Mouse (Mus musculus): Measurements from ENCODE around the gene Padi3.

The Padi3 gene

DNA sequence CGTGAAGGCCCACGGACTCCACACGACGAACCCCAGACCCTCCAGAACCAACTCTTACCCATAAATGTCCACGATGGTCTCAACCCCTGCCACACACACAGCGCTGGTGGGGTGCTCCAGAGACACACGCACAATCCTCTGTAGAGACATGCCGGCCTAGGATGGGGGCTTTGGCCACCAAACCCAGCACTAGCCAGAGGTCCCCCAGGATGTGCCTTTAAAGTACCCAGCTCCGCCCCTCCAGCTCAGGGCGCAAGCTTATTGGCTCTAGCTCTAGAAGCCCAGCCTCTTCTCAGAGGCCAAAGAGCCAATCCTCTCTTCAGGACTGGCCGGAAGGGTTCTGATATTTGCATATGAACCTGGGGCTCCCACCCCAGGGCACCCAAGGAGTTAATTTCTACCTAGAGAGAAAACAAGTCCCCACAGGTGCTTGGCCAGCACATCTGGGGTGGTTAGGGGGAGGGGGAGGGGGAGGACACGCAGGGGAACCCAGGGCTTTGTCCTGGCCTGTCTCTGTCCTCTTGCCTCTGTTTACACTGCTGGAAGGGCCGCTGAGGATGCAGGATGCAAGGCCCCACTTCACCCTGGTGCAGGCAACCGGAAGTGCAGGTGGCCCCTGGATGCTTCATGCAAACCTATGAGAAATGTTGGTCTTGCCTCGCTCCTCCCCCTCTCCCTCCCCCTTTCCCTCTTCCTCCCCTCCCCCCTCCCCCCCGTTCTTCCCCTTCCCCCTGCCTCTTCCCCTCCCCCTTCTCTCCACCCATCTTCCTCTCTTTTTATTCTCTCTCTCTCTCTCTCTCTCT, at the start of gene Padi3:
TSS of gene Padi3 (minus strand) at position 191 of the 803 bp plus-strand sequence.
- in situ Hi-C loops (cut with MboI, MseI), result no loop called here

DNA sequence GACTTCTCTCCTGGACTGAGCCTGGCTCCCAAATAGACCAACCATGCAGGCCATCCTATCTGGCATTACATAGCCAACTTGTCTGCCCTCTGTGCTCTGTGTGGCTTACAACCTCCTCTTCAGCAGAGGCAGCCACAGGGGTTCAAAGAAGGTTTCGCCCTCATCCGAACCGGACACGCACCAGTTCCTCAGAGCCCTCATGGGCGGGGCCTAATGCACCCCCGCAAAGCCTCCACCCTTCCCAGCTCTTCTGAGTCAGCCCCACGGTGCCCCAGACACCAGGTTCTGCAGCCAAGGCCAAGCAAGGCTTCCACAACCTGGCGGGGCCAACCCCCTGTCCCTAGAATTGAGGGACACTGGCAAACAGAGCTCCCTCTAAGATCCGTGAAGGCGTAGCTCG, 48.8 kb upstream of the Padi3 start:
- in situ Hi-C loops (cut with MboI, MseI), result no loop called here

DNA sequence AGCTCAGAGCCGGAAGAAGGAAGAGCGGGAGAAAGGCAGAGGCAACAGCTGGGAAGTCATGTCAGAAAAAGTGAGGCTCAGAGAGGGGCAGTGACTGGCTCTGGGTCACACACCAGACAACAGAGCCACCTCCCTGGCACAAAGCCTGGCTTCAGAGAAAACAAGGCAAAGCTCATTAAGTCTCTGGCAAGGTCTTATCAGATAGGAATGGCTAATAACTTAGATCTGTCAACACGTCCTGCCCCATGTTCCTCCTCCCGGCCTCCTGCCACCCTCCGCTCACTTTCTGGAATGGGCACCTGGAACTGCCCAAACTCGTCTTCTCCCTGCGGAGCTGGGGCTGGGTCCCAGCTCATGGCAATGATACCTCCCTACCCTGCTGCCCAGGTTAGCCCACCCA, 47.4 kb upstream of the Padi3 start:
- in situ Hi-C loops (cut with MboI, MseI), result no loop called here

DNA sequence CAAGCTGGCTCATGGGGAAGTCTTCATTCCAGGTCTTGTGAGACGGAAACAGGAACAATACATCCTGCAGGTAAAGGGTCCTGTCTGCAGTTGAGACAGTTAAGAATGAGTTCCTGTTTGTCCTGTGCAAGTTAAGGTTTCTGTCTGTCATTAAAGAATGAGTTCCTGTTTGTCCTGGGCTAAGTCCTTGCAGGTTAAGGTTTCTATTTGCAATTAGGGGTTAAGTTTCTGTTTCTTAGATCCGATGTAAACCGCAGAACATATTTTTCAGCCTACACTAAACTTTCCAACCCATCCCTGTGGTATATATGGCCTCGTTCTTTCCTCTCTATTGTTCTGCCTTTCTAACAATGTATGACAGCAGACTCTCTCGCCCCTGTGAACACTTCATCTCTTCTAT, 46.6 kb upstream of the Padi3 start:
- in situ Hi-C loops (cut with MboI, MseI), result no loop called here

DNA sequence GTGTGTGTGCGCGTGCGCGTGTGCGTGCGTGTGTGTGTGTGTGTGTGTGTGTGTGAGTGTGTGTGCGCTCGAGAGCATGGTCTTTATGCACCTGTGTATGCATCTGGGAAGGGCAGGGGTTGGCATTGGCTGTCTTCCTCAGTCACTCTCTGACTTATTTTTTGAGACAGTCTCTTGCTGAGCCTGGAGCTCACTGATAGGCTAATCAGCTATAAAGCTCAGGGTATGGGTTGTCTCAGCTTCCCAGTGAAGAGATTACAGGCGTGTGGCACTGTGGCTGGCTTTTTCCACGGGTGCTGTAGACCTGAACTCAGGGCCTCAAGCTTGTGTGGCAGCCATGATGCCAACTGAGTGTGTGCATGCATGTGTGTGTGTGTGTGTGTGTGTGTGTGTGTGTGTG, 44.7 kb upstream of the Padi3 start:
- in situ Hi-C loops (cut with MboI, MseI), result no loop called here

DNA sequence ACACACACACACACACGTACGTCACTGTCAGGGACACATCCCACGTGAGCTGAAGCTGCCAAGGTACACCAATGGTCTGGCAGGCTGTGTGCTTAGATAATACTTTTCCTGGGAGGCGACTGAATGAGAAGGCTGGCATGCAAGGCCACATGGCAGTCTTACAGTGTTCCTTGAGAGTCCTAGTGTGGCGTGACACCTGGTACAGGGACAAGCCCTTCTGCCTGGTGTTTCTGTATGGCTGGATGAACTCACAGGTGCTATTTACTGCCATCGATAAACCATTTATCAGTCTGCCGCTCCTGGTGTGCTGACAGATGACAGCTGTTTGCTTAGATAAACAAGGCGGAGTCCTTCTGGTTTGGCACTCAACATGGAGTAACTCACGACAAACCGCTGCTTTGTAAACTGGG, 44.0 kb upstream of the Padi3 start:
- in situ Hi-C loops (cut with MboI, MseI), result no loop called here

DNA sequence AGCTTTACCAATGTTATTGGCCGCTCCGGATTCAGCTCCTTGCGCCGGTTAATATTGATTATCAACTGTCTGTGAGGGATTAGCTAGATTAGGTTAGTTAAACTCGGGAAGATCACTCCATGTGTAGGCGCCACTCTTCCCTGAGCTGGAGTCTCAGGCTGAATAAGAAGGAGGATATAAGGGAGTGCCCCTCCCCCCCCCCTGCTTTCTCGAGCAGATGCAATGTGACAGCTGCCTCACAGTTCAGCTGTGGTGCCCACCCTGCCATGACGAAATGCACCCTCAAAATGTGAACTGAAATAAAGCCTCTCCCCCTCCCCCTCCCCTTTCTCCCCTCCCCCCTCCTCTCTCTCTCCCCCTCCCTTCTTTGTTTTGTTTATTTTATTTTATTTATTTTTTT, 43.2 kb upstream of the Padi3 start:
- in situ Hi-C loops (cut with MboI, MseI), result no loop called here

DNA sequence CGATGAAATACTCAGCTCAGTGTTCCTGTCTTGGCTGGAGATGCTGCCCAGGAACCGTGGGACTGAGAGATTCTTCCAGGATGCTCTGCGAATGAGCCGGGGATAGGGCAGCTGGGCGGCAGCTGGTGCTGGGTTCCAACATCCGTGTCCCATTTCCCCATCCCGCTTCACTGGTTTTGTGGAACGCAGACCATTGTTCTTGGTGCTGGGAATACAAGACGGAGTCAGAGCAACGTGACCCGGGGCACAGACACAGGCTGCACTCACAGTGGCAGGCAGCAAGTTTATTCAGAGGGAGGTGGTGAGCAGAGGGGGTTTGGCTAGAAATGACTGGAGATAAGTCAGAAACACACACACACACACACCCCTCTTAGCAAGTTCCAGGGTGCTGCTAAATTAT, 38.9 kb upstream of the Padi3 start:
- in situ Hi-C loops (cut with MboI, MseI), result loop anchor here in 1 of 2 experiments (10.0 kb wide), 1 partner anchor 1335 kb away; no protein-coding TSS in a partner anchor

DNA sequence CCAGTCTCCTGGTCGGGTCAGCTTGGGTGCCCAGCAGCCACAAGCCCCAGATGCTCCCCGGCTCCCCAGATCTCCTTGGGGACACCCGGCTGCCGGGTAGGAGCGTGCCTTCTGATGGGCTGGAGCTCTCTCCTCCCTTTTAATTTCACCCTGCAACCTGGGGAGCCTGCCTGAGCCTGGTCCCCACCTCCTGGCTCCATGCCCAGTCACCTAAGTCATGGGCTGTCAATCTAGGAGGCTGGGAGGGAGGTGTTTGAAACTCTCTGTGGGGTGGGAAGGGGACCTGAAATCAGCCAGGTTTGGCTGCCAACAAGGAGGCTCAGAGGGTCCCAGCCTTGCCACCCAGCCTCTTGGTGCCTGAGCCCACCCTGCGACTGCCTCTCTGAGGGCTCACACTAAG, 35.2 kb upstream of the Padi3 start, which contains the start of gene Padi1:
TSS of gene Padi1 (minus strand) at position 113 of the 400 bp plus-strand sequence.
- in situ Hi-C loops (cut with MboI, MseI), result loop anchor here in 1 of 2 experiments (10.0 kb wide), 1 partner anchor 1331 kb away; no protein-coding TSS in a partner anchor

DNA sequence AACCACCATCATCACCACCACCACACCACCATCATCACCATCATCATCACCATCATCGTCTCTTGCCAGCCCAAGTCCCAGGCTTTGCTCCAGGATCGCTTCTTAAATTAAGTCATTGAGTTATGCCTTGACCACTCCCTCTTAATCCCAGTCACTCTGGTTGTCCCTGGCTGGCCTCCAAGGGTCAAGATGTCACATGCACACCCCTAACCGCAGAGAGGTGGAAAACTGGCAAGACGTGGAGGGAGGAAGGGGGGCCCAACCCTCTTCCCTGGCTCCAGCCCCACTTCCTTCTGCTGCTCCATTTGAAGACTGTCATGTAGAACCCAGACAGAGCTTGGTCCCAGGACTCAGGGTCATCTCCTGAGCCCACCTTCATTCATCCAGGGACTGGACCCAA, 34.5 kb upstream of the Padi3 start:
- in situ Hi-C loops (cut with MboI, MseI), result loop anchor here in 1 of 2 experiments (10.0 kb wide), 1 partner anchor 1330 kb away; no protein-coding TSS in a partner anchor

DNA sequence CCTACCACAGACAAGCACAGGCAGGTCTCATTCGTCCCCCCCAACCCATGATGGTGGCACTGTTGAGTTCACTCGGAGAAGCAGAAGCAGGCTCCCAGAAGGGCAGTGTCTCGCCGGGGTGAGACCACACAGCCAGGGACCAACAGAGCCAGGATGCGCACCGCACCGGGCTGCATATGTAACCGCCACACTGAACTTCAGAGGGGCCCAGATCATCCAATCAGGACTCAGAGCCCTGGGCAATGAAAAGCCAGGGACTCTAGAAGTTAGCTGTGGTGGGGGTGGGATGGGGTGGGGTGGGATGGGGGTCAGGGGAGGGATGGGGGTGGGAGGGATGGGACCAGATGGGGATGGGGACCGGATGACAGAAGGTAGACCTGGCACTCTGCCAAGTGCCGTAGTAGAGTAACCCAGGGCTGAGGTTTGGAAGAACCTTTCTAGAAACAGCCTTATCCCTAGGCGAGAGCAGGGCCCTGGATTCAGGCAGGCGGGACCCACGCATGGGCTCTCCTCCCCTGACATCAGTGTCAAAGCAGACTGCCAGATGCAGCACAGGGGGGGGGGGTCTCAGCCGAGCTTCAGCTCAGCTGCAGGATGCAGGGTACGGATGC, 33.3 kb upstream of the Padi3 start:
- in situ Hi-C loops (cut with MboI, MseI), result loop anchor here in 1 of 2 experiments (10.0 kb wide), 1 partner anchor 1329 kb away; no protein-coding TSS in a partner anchor

DNA sequence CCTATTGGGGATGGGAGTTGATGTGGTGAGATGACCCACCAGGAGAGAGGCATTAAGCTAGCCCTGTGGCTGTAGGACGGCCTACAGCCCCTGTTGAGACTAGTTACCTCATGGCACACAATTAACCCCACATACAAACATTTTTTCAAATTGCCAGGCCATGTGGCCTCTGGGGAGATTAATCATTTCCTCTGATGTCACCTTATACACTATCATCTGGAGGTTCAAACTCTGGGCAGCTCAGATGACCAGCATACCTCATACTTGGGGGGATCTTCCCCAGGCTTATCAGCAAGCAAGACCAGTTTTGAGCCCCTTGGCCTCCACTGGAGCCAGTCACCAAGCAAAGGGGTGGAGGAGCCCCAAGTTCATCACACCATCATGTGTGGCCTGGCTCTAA, 32.5 kb upstream of the Padi3 start:
- in situ Hi-C loops (cut with MboI, MseI), result loop anchor here in 1 of 2 experiments (10.0 kb wide), 1 partner anchor 1328 kb away; no protein-coding TSS in a partner anchor

DNA sequence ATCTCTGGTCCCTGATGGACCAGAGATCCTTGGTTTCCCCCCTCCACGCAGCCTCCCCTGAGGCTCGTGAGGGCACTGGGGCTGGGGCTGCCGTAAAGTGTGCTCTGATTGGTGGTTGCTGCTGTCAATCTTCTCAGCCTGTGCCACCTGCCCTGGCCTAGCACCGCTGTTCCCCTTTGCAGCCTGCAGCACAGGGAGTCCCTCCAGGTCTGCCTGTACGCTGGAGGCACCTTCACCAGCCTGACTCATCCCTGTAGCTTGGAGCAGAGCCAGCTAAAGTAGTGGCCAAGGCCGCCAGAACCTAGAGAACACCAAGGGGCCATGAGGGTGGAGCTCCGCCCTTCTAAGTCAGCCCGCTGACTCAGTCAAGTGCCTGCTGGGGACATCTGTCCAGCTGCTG, 27.4 kb upstream of the Padi3 start:
- in situ Hi-C loops (cut with MboI, MseI), result no loop called here

DNA sequence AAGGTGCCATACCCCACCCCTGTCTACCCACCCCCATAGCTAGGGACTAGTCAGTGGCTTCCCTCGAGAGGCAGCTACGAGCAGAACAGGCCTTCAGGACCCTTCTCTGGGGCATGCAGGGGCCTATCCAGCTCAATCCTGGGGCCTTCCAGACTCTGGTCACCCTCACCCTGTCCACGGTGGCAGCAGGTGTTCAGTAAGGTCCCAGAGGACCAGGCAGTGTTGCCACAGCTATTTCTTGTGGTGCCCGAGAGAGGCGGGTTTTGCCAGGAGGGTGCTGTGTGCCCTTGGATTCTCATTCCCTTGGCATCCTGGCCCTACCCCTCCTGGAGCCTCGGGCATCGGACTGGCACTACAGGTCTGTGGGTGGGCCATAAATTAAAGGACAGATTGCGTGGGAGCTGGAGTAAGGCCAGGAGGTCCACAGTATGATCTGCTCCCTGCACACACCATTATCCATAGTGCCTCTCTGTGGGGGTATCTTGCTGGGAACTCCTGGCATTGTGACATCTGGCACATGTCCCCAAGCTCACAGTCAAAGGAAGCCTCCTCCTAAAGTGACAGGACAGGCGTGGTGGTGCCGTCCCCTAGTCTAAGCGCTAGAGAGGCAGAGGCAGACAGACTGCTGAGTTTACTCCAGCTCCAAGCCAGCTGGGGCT, 25.9 kb upstream of the Padi3 start:
- in situ Hi-C loops (cut with MboI, MseI), result no loop called here

DNA sequence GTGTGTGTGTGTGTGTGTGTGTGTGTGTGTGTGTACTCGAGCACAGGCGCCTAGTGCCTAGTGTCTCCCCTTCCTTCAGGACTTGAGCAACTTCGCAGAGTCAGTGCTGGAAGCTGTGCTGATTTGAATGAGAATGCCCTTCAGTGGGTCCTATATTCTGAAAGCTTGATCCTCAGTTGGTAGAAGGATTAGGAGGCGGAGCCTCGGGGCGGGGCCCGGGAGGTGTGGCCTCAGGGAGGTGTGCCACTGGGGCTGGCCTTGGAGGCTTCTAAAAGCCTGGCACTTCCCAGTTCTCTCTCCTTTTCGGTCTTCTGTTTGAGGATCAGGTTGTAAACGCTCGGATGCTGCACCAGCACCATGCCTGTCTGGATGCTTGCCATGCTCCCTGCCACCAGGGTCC, 25.2 kb upstream of the Padi3 start:
- in situ Hi-C loops (cut with MboI, MseI), result no loop called here

DNA sequence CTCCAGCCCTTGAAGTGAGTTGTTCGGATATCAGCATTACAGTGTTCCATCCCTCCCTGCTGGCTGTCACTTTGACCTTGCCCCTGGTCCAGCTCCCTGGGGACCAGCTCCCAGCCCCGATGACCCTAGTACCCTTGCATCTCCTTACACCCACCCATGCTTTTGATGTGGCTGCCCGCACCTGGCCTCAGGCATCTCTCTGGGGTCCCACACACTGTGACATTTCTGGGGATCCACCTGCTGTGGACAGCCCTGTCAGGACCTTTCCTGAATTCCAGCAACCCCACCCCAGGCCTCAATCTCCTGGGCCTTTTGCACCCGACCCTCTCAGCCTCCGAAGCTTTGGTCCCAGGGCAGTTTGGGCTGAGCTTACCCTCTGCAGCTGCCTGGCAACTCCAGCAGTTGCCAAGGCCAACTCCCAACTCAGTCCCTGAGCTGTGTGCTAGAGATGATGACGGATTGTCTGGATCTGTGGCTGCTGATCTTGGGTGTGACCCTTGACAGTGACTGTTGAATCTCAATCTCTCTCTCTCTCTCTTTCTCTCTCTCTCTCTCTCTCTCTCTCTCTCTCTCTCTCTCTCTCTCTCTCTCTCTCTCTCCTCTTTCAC, 24.0 kb upstream of the Padi3 start:
- in situ Hi-C loops (cut with MboI, MseI), result no loop called here

DNA sequence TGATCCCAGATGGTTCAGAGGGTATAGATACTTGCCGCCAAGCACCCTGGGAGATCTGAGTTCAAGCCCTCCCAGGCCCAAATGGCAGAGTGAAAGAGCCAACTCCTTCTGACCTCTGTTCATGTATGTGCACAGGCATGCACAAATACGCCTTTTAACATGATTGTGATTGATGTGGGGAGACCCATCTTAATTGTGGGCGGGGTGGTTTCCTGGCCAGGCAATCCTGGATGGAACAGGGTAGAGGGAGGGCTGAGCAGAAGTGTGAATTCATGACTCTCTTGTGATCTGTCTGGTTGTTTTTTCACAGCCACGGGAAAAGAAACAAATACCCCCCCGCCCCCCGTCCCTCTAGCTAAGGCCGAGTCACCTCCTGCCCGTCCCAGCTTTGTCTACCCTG, 22.4 kb upstream of the Padi3 start:
- in situ Hi-C loops (cut with MboI, MseI), result no loop called here

DNA sequence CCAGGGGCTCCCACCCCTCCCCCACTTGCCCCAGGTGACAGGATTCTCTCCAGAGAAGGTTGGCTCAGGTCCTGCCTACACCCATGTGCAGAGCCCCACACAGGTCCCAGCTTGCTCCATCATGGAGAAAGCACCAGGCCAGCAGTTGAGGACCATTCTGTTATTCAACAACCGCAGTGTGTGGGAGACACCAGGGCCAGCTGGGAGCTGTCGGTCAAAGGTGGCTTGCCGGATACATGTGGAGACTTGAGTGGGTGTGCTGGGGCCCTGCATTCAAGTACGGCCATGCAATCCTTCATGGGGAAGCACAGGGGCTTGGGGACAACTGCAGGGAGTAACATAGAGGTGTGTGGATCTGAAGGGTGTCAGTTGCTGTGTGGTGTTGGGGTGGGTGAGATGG, 21.4 kb upstream of the Padi3 start:
- in situ Hi-C loops (cut with MboI, MseI), result no loop called here

DNA sequence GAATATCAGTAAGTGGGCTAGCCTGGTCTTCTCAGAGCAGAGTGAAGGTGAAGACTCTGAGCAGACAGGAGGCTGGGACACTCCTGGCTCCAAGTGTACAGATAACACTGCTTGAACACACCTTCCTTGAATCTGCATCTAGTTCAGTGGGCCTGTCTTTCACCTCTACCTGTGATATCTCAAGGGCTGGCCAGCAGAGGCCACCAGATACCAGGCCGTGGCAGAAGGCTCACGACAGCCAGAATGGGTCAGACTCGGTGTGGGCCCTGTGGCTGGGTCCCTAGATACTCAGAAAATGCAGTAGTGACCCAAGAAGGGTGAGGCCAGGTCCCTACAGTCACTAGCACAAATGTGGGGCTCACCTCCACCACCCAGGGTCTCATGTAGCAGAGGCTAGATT, 16.8 kb upstream of the Padi3 start:
- in situ Hi-C loops (cut with MboI, MseI), result no loop called here

DNA sequence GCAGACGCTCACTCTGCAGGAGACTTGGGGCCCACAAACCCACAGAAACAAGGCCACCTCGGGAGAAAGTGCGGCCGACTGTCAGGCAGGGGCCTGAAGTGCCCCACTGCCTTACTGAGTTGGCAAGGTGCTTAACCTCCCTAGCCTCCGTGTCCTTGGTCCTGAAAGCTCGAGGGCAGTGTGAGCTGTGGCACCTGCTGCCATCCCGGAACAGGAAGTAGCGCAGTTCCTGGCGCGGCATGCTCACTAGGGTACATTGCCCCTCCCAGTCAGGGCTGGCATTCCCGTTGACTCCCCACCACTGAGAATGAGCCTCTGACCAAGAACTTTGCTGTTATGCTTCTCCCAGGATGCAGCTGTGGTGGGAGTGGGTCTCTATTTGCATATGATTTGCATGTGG, 15.5 kb upstream of the Padi3 start:
- in situ Hi-C loops (cut with MboI, MseI), result no loop called here

DNA sequence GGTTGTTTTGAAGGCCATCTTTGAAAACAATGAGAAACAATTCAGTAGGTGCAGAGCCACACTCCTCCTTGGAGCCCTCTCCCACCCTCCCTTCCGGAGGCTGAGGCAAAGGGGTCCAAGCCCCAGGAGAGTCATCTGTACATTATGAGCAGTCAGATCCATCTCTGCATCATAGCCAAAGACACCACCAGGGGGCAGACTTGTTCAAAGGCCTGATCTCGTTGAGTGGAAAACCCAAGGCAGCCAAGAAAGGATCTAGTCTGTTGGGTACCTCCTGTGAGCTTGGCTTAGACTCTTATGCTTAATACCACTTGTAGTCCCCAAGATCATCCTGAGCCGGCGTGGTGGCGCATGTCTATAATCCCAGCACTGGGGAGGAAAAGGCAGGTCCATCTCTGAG, 11.5 kb upstream of the Padi3 start:
- in situ Hi-C loops (cut with MboI, MseI), result loop anchor here (5.0 kb wide), 1 partner anchor 135 kb away; no protein-coding TSS in a partner anchor

DNA sequence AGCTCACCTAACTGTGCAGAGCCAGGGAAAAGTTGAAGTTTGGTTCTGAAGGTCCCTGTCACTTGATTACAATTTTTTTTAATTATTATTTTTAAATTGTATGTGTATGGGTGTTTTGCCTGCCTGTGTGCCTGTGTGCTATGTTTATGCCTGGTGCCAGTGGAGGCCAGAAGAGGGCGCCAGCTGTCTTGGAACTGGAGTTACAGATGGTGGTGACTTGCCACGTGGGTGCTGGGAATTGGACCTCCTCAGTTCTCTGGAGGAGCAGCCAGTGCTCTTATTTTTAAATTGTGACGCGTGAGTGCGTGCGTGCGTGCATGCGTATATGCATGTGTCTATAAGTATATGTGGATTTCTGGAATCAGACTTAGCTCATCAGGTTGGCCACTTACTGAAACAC, 7.0 kb upstream of the Padi3 start:
- in situ Hi-C loops (cut with MboI, MseI), result no loop called here

All from T-helper 17 cell (primary cell).